Mouse (Mus musculus) embryo, embryonic 9.5 days (tissue): ENCODE data around the gene Ctbp1.

Experiments
- DNase-seq: peaks from one replicate; pipeline ENCODE4 v3.0.0-alpha.2; 2017; ENCODE audit errors: extremely low spot score

Ctbp1 gene

GRCm38 (mm10) chr5:33244377-33244920 is 30.3 kb downstream of the Ctbp1 start:
- no peak for DNase-seq

- no peak for DNase-seq
These were observed 34.9 kb downstream of the Ctbp1 start for GRCm38 (mm10) chr5:33239934-33240333.

DNA sequence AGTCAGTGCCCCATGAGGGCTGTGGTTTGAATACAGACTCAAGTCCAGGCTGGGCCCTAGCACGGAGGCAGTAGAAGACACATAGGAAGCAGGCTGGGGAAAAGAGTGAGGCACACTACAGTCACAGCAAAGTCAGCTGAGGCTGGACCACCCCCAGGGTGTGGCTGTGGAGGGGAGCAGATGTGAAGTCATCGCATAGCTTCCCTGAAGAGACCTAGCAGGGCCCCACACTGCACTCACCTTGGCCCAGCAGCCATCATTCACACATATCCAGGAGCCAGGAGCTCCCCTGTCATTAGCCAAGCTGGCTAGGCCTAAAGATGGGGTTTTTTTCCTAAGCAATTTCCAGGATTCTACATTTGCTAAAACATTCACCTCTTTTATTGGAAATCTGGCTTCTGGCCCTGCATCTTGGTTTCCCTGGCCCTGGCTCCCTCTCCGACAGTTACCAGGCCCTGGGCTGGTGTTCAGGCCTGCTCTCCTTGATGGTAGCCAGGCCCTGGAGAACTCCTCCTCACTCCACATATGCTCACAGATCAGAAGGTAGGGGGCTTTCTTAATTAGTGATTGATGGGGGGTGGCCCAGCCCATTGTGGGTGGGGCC is 35.6 kb downstream of the Ctbp1 start:
- no peak for DNase-seq

DNA sequence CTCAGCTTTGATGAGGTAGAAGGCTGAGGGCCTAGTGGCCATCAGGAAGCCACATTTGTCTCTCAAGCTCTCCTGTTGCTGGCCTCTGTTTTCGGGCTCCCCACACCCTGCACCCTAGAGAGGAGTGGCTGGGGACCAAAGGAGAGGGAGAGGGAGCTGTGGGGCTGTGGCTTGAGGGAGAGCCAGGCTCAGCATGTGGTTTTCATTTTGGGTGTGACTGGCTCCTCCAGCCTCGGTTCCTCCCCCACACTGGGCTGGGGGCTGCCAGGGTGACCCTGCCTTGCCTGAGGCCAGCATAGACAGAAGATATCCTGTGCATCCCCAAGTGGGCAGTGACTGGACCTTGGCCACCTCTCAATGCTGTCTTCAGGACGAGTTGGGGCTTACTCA is 36.5 kb downstream of the Ctbp1 start:
- DNase-seq, result no peak

- DNase-seq, result no peak
These were observed 37.1 kb downstream of the Ctbp1 start for GRCm38 (mm10) chr5:33237600-33238255.

DNA sequence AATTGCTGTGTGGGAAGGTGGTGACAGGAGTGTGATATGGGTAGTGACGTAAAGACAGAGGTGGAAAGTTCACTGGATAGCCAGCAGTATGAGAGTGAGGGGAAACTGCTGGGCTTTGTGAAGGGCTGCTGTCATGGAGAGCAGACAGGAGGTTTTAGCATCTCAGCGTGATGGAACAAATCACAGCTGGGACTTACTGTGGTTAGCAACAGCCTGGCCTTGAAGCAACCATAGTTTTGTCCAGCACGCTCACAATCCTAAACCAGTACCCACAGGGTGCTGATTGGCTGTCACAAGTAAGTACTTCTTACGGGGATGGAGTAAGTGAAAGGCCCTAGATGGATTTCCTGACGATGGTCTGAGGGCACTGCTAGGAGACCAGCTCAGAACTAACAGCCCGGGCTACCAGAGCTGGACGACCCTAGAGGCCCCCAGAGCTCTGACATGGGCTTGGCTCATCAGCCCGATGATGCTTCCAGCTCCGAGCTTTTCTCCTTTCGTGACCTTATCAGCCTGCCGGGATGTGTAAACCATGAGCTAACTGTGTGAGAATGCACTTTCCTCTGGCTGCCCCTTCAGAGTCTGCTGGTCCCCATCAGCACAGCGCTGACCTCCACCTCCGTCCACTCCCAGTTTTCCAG is 40.3 kb downstream of the Ctbp1 start:
- no peak for DNase-seq

GRCm38 (mm10) chr5:33232791-33233190 is 42.0 kb downstream of the Ctbp1 start:
- DNase-seq, result no peak

DNA sequence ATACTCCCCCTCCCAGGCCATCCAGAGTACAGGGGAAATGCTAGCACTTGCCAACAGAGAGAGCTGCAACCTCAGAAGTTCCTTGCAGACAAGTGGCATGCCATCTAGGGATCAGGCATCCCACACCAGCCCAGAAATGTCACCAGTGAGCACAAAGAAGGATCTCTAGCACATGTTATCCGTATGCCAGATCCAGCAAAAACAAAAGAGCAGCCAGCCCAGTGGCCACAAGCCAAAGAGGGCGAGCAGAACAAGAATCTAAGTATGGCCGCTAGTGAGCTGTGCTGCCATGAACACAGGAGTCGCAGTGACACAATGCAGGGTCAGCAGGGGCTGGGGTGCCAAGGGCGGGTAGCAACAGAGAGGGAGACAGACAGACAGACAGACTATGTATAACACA is 44.5 kb downstream of the Ctbp1 start:
- DNase-seq, result no peak

DNA sequence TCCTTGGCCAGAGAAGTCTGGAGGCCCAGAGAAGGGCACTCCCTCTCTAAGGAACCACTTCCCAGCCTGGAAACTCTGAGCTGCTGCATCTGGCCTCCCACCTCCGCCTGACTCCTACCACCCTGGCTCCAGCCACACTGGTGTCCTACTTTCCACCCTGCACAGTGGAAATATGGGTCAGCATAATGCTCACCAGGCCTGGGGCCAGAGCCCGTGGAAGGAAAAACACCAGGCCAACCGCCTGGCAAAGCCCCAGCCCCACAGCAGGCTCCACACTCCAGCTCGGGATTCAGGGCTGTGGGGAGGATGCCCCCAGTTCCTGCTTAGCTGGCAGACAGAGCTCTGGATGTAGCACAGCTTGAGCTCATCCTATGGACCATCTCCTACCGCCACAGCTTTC is 46.4 kb downstream of the Ctbp1 start:
- DNase-seq, result no peak

GRCm38 (mm10) chr5:33225673-33226072 is 49.1 kb downstream of the Ctbp1 start:
- DNase-seq, result no peak

GRCm38 (mm10) chr5:33224491-33224890 is 50.3 kb downstream of the Ctbp1 start:
- no peak for DNase-seq

DNA sequence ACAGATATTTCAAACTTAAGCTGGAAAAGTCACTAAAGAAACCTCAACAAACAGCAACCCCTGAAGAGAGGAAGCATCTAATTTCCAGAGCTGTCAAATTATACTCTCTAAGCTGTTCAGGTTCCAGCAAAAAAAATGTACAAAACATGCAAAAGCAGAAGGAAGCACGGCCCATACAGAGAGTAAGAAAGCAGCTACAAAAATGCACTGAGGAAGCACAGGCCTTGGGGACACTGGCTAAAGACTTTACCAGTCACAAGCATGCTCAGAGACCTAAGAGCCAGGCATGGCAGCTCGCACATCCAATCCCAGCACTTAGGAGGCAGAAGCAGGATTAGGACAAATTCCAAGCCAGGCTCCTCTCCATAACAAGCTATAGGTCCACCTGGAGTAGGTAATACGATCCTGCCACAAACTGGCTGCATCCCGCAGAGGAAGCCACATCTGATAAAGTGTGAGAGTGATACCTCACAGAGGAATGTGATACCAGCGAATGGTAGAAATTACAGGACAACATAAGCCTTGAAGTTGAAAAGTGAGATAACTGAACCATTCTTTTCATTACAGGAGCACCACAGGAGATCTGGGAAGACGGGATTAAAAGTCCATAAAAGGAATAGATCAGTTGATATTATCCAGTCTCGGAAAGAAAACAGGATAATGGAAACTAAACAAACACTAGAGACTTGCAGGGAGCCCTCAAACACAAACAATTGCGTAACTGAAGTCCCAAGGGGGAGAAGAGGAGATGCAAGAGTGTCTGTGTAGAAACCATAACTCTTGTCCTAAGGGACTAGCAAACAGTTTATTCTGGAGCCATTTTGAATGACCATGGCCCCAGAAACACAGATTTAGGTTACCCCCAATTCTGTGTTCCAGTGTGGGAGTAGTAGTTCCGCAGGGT is 51.7 kb downstream of the Ctbp1 start:
- no peak for DNase-seq

GRCm38 (mm10) chr5:33222389-33222788 is 52.4 kb downstream of the Ctbp1 start:
- no peak for DNase-seq

- no peak for DNase-seq
These were observed 54.3 kb downstream of the Ctbp1 start for GRCm38 (mm10) chr5:33220350-33221044.

- no peak for DNase-seq
These were observed 55.0 kb downstream of the Ctbp1 start for GRCm38 (mm10) chr5:33219831-33220230.

- no peak for DNase-seq
These were observed 55.9 kb downstream of the Ctbp1 start for GRCm38 (mm10) chr5:33218746-33219449.

DNA sequence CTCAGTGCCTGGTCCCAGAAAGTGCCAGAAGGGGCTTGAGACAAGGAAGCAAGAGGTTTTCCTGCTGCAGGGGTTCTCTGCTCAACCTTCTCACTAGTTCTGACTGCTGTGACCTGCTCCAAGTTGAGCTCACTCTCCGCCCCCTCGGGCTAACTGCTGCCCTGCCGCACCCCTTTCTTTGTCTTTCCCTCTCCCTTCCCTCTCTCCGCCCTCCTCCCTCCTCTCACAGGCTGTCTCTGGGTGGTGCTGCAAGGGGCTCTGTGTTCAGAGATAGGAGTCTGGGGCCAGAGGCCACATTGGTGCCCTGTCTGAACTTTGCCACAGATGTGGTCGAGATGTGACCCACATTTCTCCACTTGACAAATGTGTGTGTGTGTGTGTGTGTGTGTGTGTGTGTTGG is 56.7 kb downstream of the Ctbp1 start, which contains the start of gene Spon2:
Gene Spon2, minus strand, starts transcription at position 375 of the 400 bp plus-strand sequence.
- peak; percentile 61 for DNase-seq

DNA sequence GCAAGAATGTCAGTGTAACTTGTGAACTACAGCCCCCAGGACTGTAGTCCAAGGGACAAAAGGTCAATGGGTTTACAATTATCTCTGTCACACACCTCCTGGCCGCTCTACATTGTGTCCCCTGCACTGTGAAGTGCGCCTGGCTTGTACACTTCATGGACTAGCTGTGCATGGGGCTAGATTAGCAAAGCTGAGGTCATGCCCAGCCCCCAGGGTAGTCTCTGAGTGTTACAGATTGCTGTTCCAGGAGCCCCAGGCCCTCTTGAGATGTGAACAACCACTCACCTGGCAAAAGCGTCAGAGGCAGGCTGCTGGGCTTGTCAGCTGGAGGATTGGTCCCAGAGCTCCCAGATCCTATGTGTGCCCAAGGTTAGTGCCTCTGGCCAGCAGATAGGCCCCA is 57.1 kb downstream of the Ctbp1 start:
- DNase-seq, result no peak

GRCm38 (mm10) chr5:33214723-33215122 is 60.1 kb downstream of the Ctbp1 start:
- no peak for DNase-seq

DNA sequence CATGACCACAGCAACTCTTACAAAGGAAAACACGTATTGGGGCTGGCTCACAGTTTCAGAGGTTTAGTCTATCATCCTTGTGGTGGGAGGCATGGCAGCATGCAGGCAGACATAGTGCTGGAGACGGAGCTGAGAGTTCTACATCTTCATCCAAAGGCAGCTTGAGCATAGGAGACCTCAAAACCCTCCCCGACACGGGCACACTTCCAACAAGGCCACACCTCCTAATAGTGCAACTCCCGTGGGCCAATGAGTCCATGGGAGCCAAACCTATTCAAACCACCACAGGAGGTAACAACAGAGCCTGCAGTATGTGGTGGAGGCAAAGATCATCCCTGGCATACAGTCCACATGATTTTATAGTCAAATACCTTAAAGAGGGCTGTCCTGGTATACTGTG is 63.5 kb downstream of the Ctbp1 start:
- DNase-seq, result no peak

DNA sequence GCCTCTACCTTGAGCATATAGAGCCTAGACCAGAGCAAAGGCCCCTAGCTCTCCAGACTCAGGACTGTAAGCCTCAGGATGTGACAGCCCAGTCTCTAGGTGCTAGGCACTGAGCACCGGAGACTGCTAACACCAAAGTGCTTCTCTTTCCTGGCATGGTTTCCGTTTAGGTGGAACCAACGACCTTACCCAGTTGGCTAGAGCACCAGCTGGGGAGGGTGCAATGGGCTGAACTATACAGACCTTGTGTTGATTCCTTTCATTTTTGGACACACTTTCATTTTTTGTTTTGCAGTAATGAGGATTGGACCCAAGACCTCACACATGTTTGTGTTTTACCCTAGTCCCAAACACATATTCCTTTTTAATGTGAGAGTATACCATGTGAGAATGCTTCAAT is 64.3 kb downstream of the Ctbp1 start:
- DNase-seq, result no peak
